Mouse (Mus musculus) mouse embryonic stem cell (cell line): ENCODE results near the gene Mrpl19.

Source experiments
- in situ Hi-C, 2 experiments: fragments of 300-500 bp; cut with MboI; formaldehyde crosslinking; loops; 1 replicate in 1 of 2; 3 replicates in 1 of 2; pipeline ENCODE4 v1.14.3; 2019 to 2020; ENCODE audit warnings: low sequenced_read_pairs in 2 of 2, low pct_unique_long_range_greater_than_20kb in 1 of 2, mixed read lengths in 1 of 2; ENCODE audit not compliant: unreplicated experiment in 1 of 2

Mrpl19 gene

DNA sequence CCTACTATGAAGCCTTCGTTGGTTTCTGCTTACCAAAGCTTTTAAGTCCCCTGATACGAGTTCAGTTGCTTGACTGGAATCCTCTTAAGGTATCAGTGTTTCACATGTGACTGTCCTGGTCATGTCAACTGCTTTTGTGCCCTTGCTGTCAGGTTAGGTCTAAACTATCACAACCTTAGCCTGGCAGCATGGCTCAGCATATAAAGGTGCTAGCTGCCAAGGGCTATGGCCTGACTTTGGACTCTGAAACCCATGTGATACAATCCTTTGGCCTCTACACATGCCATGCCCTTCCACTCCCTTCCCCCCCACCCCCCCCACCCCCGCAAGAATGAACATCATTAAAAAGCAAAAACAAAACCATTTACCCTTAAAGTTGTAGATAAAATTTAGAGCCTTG is 21.3 kb downstream of the Mrpl19 start:
- in situ Hi-C loops: no loop called here

DNA sequence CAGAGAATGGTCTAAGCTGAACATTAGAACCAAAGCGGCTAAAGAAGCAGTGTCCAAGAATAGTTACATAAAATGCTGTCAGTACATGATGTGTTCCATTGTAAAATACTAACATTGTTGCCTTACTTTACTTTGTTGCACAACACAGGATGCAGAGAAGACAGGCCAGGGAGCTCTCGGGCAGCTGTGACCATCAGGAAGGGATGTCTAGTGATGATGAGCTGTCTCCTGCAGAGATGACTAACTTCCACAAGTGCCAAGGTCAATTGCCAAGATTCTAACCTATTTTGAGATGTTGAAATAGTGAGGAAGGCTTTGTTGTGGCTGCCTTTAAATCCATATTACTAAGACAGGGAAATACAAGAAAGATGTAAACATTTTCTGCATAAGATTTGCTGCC is 22.5 kb downstream of the Mrpl19 start:
- in situ Hi-C loops: no loop called here

DNA sequence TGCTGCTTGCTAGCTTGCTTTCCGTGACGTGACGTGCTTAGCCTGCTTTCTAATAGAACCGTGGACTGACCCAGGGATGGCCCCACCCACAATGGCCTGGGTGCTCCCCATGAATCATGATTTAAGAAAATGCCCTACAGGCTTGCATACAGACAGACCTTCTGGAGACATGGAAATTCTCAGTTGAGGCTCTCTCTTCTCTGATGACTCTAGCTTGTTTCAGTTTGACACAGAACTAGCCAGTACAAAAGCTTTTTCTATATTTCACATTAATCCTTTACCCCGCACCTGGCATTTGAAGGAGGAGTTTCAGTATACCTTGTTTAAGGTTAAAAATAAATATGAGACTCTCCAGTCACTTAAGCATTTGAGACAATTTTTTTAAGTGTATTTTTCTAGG is 24.0 kb downstream of the Mrpl19 start:
- in situ Hi-C loops: no loop called here

DNA sequence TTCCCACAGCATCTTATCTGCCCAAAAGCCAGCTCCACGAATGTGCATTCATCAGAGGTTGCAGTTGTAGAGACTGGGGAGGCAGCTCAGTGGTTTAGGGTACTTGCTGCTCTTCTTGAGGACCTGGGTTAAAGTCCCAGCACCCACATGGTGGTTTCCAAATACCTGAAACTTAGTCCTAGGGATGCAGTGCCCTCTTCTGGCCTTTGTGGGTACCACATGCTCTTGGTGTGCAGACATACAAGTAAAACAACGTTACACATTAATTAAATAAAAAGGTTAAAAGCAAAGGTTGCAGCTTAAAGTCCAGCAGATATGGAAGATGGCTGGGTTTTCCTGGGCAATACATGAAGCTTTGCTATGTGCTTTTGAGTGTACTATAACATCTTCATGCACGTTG is 32.5 kb downstream of the Mrpl19 start:
- in situ Hi-C loops: no loop called here

GRCm38 (mm10) chr6:81929402-81929801 is 36.4 kb downstream of the Mrpl19 start:
- in situ Hi-C loops: no loop called here

- in situ Hi-C loops: no loop called here
Measured at GRCm38 (mm10) chr6:81924304-81924703, 41.5 kb downstream of the Mrpl19 start.

DNA sequence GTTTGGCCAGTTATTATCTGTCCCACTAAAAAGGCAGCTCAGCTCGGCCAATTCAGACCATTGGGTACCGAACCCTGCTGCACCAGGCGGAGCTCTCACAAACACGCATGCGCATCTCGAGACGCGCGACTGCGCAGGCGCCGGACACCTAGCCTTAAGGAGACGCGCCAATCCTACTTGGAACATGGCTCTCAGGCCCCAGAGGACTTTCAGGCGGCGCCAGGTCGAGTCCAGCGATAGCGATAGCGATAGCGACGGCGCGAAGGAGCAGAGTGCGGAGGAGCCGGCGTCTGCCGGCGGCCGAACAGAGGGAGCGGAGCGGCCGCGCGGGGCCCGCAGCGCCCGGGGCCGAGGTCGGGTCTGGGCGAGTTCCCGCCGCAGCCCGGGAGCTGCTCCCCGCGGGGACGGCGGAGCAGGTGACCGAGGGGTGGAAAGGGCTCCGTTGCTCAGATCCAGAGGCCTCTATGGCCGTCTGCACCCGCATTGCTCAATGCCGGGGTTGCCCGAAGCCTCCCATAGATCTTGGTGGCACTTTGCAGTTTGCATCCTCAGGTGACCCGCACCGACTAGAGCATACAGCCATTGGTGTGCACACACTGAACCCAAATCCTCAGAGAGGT is 42.1 kb downstream of the Mrpl19 start, which contains the start of gene Gcfc2:
Gene Gcfc2, plus strand, starts transcription at position 147 of the 620 bp plus-strand sequence.
- in situ Hi-C loops: no loop called here

DNA sequence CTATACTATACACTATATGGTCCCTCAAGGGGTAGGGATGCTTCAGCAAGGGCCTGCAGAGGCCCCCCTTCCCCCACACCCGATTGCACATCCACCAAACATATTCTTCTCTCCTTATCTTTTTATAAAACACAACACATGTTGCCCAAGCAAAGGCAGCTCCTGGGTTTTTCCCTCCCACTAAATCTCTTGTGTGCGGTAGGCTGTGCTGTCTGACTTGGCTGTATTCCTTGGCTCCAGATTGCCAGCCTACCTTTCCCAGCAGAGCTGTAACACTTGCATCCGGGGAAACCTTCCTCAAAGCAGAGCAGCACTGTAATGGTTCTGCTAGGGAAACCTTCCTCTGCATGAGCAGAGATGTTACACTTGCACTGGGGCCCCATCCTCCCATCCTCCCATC is 53.6 kb downstream of the Mrpl19 start:
- in situ Hi-C loops: no loop called here

DNA sequence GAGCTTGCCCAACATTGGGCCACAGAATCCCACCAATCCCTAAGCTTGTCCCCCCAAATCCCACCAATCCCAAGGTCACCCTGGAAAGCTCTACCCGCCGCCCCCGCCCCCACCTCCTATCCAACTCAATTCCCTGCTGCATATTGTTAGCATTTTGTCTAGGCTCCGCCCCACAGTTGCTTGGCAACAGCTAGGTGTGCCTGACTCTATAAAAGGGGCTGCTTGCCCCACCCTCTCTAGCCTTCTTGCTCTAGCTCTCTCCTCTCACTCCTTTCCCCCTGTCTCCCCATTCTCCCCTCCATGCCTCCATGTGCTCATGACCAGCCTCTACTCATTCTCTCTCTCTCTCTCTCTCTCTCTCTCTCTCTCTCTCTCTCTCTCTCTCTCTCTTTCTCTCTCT is 54.0 kb downstream of the Mrpl19 start:
- in situ Hi-C loops: no loop called here

GRCm38 (mm10) chr6:81911244-81911643 is 54.5 kb downstream of the Mrpl19 start:
- in situ Hi-C loops: no loop called here

DNA sequence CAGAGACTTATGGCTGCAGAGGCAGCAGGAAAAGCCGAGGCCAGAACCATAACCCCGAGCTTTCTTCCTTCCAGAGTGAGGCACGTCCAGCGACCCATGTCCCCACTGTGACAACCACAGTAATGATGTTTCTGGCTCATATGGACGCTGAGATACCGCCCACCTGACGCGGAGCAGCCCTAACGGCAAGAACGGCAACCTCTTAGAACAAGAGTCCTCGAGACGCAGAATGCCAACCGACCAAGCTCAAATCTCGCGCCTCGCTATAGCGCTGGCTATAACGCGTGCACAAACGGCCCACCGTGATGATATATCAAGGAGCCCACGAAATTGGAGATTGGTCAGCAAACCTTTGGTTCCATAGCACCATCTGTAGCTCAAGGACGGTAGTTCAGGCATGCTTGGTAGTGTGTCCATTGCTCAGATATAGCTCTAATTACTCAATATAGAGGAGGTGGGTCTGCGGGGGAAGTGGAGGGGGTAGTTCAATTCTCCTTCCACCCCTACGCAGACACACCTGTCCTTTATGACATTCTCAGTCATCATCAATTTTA is 55.4 kb downstream of the Mrpl19 start:
- in situ Hi-C loops: no loop called here
